Mouse (Mus musculus): Measurements from ENCODE around the gene Camp. TPM values are rescaled to one million over a fixed set of nuclear protein-coding genes. Genes with fewer than 3 reads are reported as not detected.
"Not testable (repeated sequence)": the region's sequence is repeated elsewhere in the genome, so short reads cannot be mapped to it uniquely, and the experiment has no call there.

Camp gene
- polyA plus RNA-seq, 1 experiment from 2014 or later, result 1.3 TPM

DNA sequence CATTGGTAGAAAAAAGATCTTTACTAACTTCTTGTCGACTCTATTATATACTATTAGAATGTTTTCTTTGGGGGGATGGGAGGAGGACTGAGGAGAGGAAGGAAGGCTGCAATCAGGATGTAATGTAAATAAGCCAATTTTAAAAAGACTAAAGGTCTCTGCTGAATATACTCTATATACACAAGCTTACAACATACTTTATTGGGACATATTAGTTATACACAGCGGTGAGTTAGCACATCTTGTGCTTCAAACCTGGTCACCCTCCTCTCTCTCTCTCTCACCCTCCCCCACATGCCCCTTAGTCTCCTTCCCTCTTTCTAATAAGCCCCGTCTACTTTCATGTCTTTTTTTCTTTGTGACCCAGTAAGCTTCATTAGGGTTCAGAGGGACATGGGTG lies 41.5 kb downstream of the Camp start:
- no peaks in the 10 kb centered on the region for H3K9me3 ChIP-seq (ENCODE audit: control insufficient read depth)
- 33% methylated on average over 3 of the region's 3 CpGs for WGBS
- no peaks in the 10 kb centered on the region for H3K4me1 ChIP-seq (replicated peaks; ENCODE audit: control insufficient read depth, insufficient read depth, low read length)
- H3K4me3 ChIP-seq (ENCODE audit: low read depth, low read length), result no peak overlapping the region
- no peak for TF ChIP-seq CTCF (IDR thresholded peaks at IDR 0.05; ENCODE audit: low read depth)
- no peak overlapping the region for H3K27ac ChIP-seq (ENCODE audit: low read depth, low read length)
- H3K27me3 ChIP-seq (replicated peaks; ENCODE audit: control insufficient read depth, insufficient read depth, low read length), result no peaks in the 10 kb centered on the region
- H3K36me3 ChIP-seq (ENCODE audit: control insufficient read depth, insufficient read depth), result no peaks in the 10 kb centered on the region
- no peak overlapping the region for H3K9ac ChIP-seq (ENCODE audit: low read depth, low read length)
- H3K4me2 ChIP-seq (replicated peaks; ENCODE audit: low read depth), result no peak overlapping the region
- ATAC-seq, result no peak

DNA sequence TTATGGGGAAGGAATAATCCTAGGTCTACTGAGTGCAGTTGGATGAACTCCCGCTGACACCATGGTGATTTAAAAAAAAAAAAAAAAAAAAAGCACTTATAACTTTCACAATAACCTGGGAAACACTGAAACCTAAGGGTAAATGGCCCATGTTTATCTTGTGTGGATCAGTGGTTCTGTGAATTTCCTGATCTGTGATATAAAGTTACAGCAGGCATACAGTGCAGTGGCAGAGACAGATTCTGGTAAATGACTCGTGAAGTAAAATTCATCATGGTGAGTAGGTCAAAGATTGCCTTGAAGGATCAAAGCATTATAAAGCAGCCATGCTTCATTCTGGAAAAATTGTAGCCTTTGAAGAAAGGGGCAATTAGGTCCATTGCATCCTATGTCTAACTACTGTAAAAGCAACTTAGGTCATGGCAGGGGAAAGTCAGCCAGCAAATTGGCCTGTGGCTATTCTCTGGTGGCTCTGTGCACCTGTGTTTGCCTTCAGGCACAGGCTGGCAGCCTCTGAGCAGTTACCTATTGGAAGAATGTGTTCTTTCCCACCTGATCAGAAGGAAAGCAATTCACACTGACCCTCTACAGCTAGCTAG lies 42.6 kb downstream of the Camp start:
- ATAC-seq, result no peak
- Histone ChIP-seq H3K27me3 (replicated peaks; ENCODE audit: control insufficient read depth, insufficient read depth, low read length) (no peaks in the 10 kb centered on the region), H3K36me3 (ENCODE audit: control insufficient read depth, insufficient read depth) (no peaks in the 10 kb centered on the region), H3K27ac (ENCODE audit: low read depth, low read length) (no peak overlapping the region), H3K4me2 (replicated peaks; ENCODE audit: low read depth) (no peak overlapping the region), H3K9me3 (ENCODE audit: control insufficient read depth) (no peaks in the 10 kb centered on the region), H3K4me3 (ENCODE audit: low read depth, low read length) (no peak overlapping the region), H3K4me1 (replicated peaks; ENCODE audit: control insufficient read depth, insufficient read depth, low read length) (no peaks in the 10 kb centered on the region), H3K9ac (ENCODE audit: low read depth, low read length) (no peak overlapping the region)
- 68% methylated on average over 2 of the region's 2 CpGs for WGBS
- TF ChIP-seq CTCF (IDR thresholded peaks at IDR 0.05; ENCODE audit: low read depth), result no peak

DNA sequence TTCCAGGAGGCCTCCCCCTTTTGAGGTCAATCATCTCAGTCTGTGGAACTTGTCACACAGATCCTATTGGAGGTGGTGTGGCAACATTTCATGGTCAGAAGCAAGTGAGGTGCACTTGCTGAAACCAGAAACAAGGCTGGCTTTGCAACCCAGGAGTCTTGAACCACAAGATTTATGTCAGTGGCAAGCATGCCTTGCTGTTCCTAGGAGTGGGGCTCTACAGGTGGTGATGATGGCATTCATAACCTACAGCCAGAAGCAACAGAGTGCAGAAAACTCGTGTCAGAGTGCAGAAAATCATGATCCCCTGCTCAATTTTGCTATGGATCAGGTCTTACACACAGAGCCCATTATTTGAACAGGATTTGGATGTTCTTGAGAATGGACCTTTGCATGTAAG lies 43.2 kb downstream of the Camp start:
- Histone ChIP-seq H3K9me3 (ENCODE audit: control insufficient read depth) (no peaks in the 10 kb centered on the region), H3K4me1 (replicated peaks; ENCODE audit: control insufficient read depth, insufficient read depth, low read length) (no peaks in the 10 kb centered on the region), H3K27me3 (replicated peaks; ENCODE audit: control insufficient read depth, insufficient read depth, low read length) (no peaks in the 10 kb centered on the region), H3K9ac (ENCODE audit: low read depth, low read length) (no peak overlapping the region), H3K36me3 (ENCODE audit: control insufficient read depth, insufficient read depth) (no peaks in the 10 kb centered on the region), H3K4me2 (replicated peaks; ENCODE audit: low read depth) (no peak overlapping the region), H3K27ac (ENCODE audit: low read depth, low read length) (no peak overlapping the region), H3K4me3 (ENCODE audit: low read depth, low read length) (no peak overlapping the region)
- no peak for ATAC-seq
- WGBS, result 54% methylated on average over 1 of the region's 1 CpGs
- TF ChIP-seq CTCF (IDR thresholded peaks at IDR 0.05; ENCODE audit: low read depth), result no peak

DNA sequence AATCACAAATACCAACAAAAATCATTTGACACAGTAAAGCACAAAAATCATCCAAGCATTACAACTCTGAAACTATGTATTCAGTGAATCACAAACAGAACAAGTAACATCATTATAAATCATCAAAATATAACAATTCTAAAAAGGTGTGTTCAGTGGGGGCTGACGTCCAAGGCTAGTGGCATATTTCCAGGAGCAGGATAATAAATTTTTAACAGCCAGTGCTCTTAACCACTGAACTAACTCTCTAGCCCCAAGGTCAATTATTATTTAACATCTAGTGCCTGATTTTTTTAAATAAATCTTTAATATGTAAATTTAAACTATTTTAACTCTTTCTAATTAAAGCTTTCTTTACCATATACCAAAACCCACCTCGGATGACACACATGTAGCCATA lies 43.8 kb downstream of the Camp start:
- not testable (repeated sequence) for H3K27me3 ChIP-seq (replicated peaks; ENCODE audit: control insufficient read depth, insufficient read depth, low read length); H3K4me2 ChIP-seq (replicated peaks; ENCODE audit: low read depth); H3K9ac ChIP-seq (ENCODE audit: low read depth, low read length); H3K4me1 ChIP-seq (replicated peaks; ENCODE audit: control insufficient read depth, insufficient read depth, low read length); H3K36me3 ChIP-seq (ENCODE audit: control insufficient read depth, insufficient read depth); H3K4me3 ChIP-seq (ENCODE audit: low read depth, low read length); H3K9me3 ChIP-seq (ENCODE audit: control insufficient read depth); H3K27ac ChIP-seq (ENCODE audit: low read depth, low read length); ATAC-seq
- 56% methylated on average over 2 of the region's 2 CpGs for WGBS

DNA sequence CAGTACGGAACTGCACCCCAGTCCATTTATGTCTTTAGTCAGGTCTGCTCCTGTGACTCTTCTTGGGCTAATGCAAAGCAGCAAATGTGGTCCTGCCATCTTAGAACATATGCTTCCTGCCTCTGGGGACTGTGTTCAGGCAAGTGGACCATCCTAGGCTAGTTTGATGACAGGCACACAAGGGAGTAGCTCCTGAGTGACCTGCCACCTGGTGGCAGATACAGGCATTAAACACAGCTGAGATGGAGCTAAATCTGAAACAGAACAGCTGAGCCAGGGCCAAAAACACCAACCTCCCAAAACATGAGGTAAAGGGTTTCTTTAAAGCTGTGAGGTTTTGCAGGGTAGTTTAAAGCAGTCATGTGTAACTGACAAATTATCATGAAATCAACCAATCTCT lies 51.4 kb downstream of the Camp start:
- Histone ChIP-seq H3K4me3 (ENCODE audit: low read depth, low read length) (no peak overlapping the region), H3K4me2 (replicated peaks; ENCODE audit: low read depth) (no peak overlapping the region), H3K9ac (ENCODE audit: low read depth, low read length) (no peak overlapping the region), H3K27ac (ENCODE audit: low read depth, low read length) (no peak overlapping the region), H3K9me3 (ENCODE audit: control insufficient read depth) (no peaks in the 10 kb centered on the region), H3K4me1 (replicated peaks; ENCODE audit: control insufficient read depth, insufficient read depth, low read length) (no peaks in the 10 kb centered on the region), H3K36me3 (ENCODE audit: control insufficient read depth, insufficient read depth) (no peaks in the 10 kb centered on the region), H3K27me3 (replicated peaks; ENCODE audit: control insufficient read depth, insufficient read depth, low read length) (no peaks in the 10 kb centered on the region)
- WGBS, result 85% methylated on average over 1 of the region's 1 CpGs
- peak; percentile 76 for TF ChIP-seq CTCF (IDR thresholded peaks at IDR 0.05; ENCODE audit: low read depth)
- ATAC-seq, result no peak

Small RNA genes lying within 50 kb of the gene (microRNA-seq; reads per million reads assigned to microRNA genes)
- not detected for gene Mir7089

Other genes with a start within 250 kb of the Camp start
- not detected in 2 replicates for gene Fbxw24, start 223.6 kb downstream of the Camp start, polyA plus RNA-seq (2015; fragmentation: Nextera tagmentation; extraction: Ambion mirVana)
- gene Fbxw25, start 185.0 kb downstream of the Camp start, polyA plus RNA-seq (2015; fragmentation: Nextera tagmentation; extraction: Ambion mirVana), result not detected in 2 replicates
- not detected in 2 replicates for gene Fbxw18, start 146.9 kb downstream of the Camp start, polyA plus RNA-seq (2015; fragmentation: Nextera tagmentation; extraction: Ambion mirVana)
- gene Fbxw26, start 103.5 kb downstream of the Camp start, polyA plus RNA-seq (2015; fragmentation: Nextera tagmentation; extraction: Ambion mirVana), result not detected in 2 replicates
- gene Fbxw27, start 58.9 kb downstream of the Camp start, polyA plus RNA-seq (2015; fragmentation: Nextera tagmentation; extraction: Ambion mirVana), result not detected in 2 replicates
- 3.0 and 3.3 TPM in 2 replicates for gene Spink8, start 37.3 kb downstream of the Camp start, polyA plus RNA-seq (2015; fragmentation: Nextera tagmentation; extraction: Ambion mirVana)
- 54.6 and 58.0 TPM in 2 replicates for gene Nme6, start 16.9 kb downstream of the Camp start, polyA plus RNA-seq (2015; fragmentation: Nextera tagmentation; extraction: Ambion mirVana)
- 21.3 and 25.9 TPM in 2 replicates for gene Cdc25a, start 26.0 kb upstream of the Camp start, polyA plus RNA-seq (2015; fragmentation: Nextera tagmentation; extraction: Ambion mirVana)
- gene Map4, start 81.8 kb upstream of the Camp start, polyA plus RNA-seq (2015; fragmentation: Nextera tagmentation; extraction: Ambion mirVana), result 26.0 and 28.4 TPM in 2 replicates

All from intestine, postnatal 0 days (tissue).